Mouse (Mus musculus): ENCODE measurements around the gene Ankrd11. TPM values are rescaled to one million over a fixed set of nuclear protein-coding genes. Genes with fewer than 3 reads are reported as not detected.

The Ankrd11 gene
- polyA plus RNA-seq, 1 experiment from 2014 or later, result 73.1 TPM

DNA sequence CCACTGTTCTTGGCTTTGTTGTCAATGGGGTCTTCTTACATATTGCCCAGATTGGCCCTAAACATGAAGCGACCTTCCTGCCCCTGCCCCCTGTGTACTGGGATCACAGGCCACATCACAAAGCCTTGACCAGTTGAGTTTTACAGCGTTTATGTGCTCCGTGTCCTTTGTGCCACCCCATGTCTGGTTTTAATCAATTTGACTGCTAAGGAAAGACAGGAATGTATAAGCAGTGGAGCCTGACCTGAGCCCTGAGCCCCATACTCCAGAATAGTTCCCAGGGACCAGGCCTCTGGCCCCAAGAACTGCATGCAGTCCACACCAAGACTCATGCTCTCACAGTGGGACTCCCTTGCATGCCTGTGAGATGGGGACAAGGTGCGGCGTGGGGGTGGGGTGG is 166.9 kb downstream of the Ankrd11 start:
- H3K27ac ChIP-seq, result 0 out of 2 replicates have a peak overlapping the region, but pooled peaks have one; percentile 46
- WGBS, result 48% methylated on average over 5 of the region's 5 CpGs
- no peak overlapping the region for H3K9ac ChIP-seq
- no peaks in the 10 kb centered on the region for H3K36me3 ChIP-seq
- no peak overlapping the region for H3K4me2 ChIP-seq (replicated peaks)
- H3K4me3 ChIP-seq, result no peak overlapping the region
- no peak for ATAC-seq (ENCODE audit: insufficient number of reproducible peaks, insufficient read depth, low FRiP score, low TSS enrichment)
- no peaks in the 10 kb centered on the region for H3K9me3 ChIP-seq
- no peaks in the 10 kb centered on the region for H3K27me3 ChIP-seq
- H3K4me1 ChIP-seq, result peaks cover 14% of the 10 kb centered on the region

DNA sequence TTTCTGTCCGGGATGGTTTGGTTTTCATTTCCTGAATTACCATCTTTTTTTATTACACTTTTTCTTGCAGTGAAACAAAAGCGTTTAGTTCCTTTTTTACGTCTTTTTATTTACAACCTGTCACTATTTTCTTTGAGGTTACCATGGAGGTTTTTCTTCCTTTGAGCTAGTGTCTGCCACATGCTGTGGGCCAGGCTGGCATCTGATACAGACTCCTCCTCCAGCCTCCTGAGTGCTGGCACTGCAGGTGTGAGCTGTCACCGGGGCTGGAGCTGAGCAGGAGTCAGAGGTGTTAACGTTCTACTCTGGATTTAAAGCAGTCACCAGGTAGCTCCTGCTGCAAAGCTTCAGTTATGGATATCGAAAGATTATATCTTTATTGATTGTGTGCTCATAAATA is 168.9 kb downstream of the Ankrd11 start:
- H3K36me3 ChIP-seq, result no peaks in the 10 kb centered on the region
- 54% methylated on average over 6 of the region's 6 CpGs for WGBS
- no peaks in the 10 kb centered on the region for H3K9me3 ChIP-seq
- H3K4me3 ChIP-seq, result no peak overlapping the region
- no peak overlapping the region for H3K27ac ChIP-seq
- H3K4me1 ChIP-seq, result peaks cover 15% of the 10 kb centered on the region
- H3K4me2 ChIP-seq (replicated peaks), result no peak overlapping the region
- H3K27me3 ChIP-seq, result no peaks in the 10 kb centered on the region
- no peak overlapping the region for H3K9ac ChIP-seq
- no peak for ATAC-seq (ENCODE audit: insufficient number of reproducible peaks, insufficient read depth, low FRiP score, low TSS enrichment)

DNA sequence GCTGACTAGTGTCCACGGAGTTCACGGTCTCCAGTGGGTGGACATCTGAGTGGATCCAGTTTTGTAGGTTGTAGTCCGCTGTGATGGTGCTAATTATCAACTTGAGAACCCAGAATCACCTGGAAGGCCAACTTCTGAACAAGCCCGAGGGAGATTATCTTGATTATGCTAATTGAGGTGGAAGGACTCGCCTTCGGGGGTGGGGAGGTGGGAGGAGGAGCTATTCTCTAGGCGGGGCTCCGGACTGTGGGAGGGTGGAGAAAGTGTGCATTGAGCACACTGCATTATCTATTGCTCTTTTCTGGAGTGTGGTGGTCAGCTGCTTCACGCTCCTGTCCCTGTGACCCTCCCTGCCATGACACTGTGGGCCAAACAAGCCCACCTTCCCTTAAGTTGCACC is 170.4 kb downstream of the Ankrd11 start:
- Histone ChIP-seq H3K4me1 (peaks cover 15% of the 10 kb centered on the region), H3K27ac (no peak overlapping the region), H3K9me3 (peaks cover under 1% of the 10 kb centered on the region; the same call in 1 of the 2 replicates), H3K9ac (no peak overlapping the region), H3K36me3 (no peaks in the 10 kb centered on the region), H3K27me3 (no peaks in the 10 kb centered on the region), H3K4me2 (replicated peaks) (no peak overlapping the region), H3K4me3 (no peak overlapping the region)
- 72% methylated on average over 9 of the region's 9 CpGs for WGBS
- ATAC-seq (ENCODE audit: insufficient number of reproducible peaks, insufficient read depth, low FRiP score, low TSS enrichment), result no peak

DNA sequence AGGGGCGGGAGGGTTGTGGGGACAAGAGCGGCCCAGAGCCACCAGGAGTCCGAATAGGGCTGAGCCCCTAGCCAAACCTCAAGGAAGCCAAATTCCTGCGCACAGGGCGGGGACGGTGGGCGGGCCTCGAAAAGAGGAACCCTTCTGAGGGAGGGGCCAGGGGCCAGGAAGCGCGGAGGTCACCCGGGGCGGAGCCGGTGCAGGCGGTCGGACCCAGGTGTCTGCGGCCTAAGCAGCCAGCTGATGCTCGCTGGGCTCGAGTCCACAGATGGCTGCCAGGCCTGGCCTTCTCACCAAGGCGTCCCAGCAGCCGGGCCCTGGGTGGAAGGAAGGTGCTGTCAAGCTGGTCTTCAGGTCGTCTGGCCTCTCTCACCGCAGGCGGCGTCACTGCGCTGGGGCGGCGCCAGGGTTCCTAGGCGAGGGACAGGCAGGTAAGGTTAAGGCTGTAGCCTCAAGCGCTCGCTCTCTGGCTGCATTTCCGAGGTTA is 171.7 kb downstream of the Ankrd11 start:
- peaks cover 9% of the 10 kb centered on the region for H3K9me3 ChIP-seq
- peaks cover 12% of the 10 kb centered on the region for H3K4me1 ChIP-seq
- no peak overlapping the region for H3K27ac ChIP-seq
- no peaks in the 10 kb centered on the region for H3K27me3 ChIP-seq
- H3K4me2 ChIP-seq (replicated peaks), result peak overlapping the region; percentile 46
- H3K9ac ChIP-seq, result peak overlapping the region; percentile 27; the same call in 1 of the 2 replicates
- 0 out of 2 replicates have a peak overlapping the region, but pooled peaks have one; percentile 12 for H3K4me3 ChIP-seq
- ATAC-seq (ENCODE audit: insufficient number of reproducible peaks, insufficient read depth, low FRiP score, low TSS enrichment), result no peak
- 15% methylated on average over 29 of the region's 31 CpGs for WGBS
- H3K36me3 ChIP-seq, result no peaks in the 10 kb centered on the region; the same call in 1 of the 2 replicates

DNA sequence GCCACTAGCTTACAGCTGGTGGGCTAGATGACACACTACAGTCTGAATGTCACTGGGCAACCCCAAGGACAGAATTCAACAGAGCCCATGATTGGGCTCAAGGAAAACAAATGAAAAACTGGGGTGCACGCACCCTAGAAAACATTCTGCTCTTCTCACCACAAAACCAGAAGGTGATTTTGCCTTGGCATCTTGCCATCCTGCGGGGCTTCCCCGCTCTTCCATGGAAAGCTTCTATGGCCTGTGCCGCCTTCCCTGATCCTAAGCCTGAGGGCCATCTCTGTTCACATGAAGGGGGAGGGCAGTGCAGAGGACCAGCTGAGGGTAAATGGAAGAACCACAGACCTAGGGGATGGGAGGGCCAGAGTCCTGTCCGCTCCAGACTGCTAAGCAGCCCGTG is 174.1 kb downstream of the Ankrd11 start:
- no peak overlapping the region for H3K4me2 ChIP-seq (replicated peaks)
- WGBS, result 88% methylated on average over 6 of the region's 6 CpGs
- peaks cover 21% of the 10 kb centered on the region for H3K9me3 ChIP-seq
- H3K27me3 ChIP-seq, result peaks cover 4% of the 10 kb centered on the region; the same call in 1 of the 2 replicates
- H3K36me3 ChIP-seq, result no peaks in the 10 kb centered on the region; the same call in 1 of the 2 replicates
- H3K27ac ChIP-seq, result no peak overlapping the region
- H3K4me1 ChIP-seq, result peaks cover 5% of the 10 kb centered on the region; the same call in 1 of the 2 replicates
- H3K4me3 ChIP-seq, result no peak overlapping the region
- ATAC-seq (ENCODE audit: insufficient number of reproducible peaks, insufficient read depth, low FRiP score, low TSS enrichment), result no peak
- no peak overlapping the region for H3K9ac ChIP-seq

DNA sequence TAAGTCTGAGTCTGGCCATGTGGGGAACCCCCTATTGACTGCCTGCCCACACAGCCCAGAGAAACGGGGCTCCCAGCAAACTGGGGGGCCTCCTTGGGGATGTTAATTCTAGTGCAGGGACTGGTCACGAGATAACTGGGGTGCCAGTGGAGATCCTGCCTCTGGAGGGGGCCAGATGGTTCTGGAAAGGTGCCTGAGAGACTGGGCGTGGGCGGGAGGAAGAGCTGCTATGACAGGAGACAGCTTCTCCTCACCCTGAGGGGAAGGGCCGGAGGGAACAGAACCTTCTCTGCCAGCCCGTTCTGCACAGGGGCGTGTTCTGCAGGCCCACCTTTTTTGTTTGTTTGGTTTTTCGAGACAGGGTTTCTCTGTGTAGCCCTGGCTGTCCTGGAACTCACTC is 175.8 kb downstream of the Ankrd11 start:
- 85% methylated on average over 8 of the region's 8 CpGs for WGBS
- Histone ChIP-seq H3K27me3 (peaks cover 4% of the 10 kb centered on the region; the same call in 1 of the 2 replicates), H3K9ac (no peak overlapping the region), H3K36me3 (no peaks in the 10 kb centered on the region; the same call in 1 of the 2 replicates), H3K4me2 (replicated peaks) (no peak overlapping the region), H3K4me3 (no peak overlapping the region), H3K9me3 (peaks cover 21% of the 10 kb centered on the region), H3K27ac (no peak overlapping the region), H3K4me1 (peaks cover 5% of the 10 kb centered on the region; the same call in 1 of the 2 replicates)
- ATAC-seq (ENCODE audit: insufficient number of reproducible peaks, insufficient read depth, low FRiP score, low TSS enrichment), result no peak

DNA sequence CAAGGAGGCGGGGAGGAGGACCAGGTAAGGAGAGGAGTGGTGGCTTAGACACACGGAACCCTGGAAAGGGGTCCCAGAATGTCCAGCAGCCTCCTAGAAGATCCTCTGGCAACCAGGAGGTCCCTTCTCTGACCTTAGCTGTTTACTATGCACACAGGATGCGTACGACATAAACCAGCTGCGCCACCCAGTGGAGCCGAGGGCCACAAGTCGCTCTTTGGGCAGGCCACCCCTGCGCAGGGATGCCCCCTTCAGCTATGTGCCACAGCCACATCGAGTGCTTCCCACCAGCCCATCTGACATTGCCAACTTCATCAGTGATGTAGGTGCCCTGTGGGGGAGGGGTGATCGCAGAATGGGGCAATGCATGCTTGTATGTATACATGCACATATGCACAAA is 176.6 kb downstream of the Ankrd11 start:
- H3K9me3 ChIP-seq, result peaks cover 21% of the 10 kb centered on the region
- H3K36me3 ChIP-seq, result no peaks in the 10 kb centered on the region; the same call in 1 of the 2 replicates
- peak overlapping the region; percentile 28 for H3K4me3 ChIP-seq
- H3K4me1 ChIP-seq, result peaks cover 3% of the 10 kb centered on the region; the same call in 1 of the 2 replicates
- H3K9ac ChIP-seq, result no peak overlapping the region
- no peak for ATAC-seq (ENCODE audit: insufficient number of reproducible peaks, insufficient read depth, low FRiP score, low TSS enrichment)
- H3K27ac ChIP-seq, result no peak overlapping the region
- peaks cover 4% of the 10 kb centered on the region; the same call in 1 of the 2 replicates for H3K27me3 ChIP-seq
- peak overlapping the region; percentile 53 for H3K4me2 ChIP-seq (replicated peaks)
- 62% methylated on average over 10 of the region's 10 CpGs for WGBS

DNA sequence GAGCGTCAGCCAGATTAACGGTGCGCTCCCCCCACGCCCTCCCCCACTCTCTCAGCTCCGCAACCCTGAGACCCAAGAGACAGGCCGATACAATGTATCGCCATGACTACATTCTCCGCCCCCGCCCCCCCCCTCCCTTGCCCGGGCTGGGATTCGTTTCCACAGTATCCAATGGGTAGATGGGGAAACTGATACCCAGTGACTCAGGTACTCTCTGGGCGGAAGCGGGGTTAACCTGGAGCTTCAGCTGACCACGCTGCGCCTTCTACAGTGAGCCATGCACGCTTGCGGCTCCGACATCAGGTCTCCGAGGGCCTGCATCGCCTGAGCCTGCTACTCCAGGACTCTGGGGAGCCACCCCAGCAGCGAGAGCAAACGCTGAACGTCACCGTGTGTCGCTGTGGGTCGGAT is 177.4 kb downstream of the Ankrd11 start:
- Histone ChIP-seq H3K9me3 (peaks cover 21% of the 10 kb centered on the region), H3K27me3 (peaks cover 4% of the 10 kb centered on the region; the same call in 1 of the 2 replicates), H3K27ac (no peak overlapping the region), H3K4me1 (no peaks in the 10 kb centered on the region), H3K9ac (peak overlapping the region; percentile 24; the same call in 1 of the 2 replicates), H3K36me3 (no peaks in the 10 kb centered on the region; the same call in 1 of the 2 replicates), H3K4me2 (replicated peaks) (peak overlapping the region; percentile 53), H3K4me3 (peak overlapping the region; percentile 28)
- WGBS, result 55% methylated on average over 26 of the region's 26 CpGs
- ATAC-seq (ENCODE audit: insufficient number of reproducible peaks, insufficient read depth, low FRiP score, low TSS enrichment), result no peak

DNA sequence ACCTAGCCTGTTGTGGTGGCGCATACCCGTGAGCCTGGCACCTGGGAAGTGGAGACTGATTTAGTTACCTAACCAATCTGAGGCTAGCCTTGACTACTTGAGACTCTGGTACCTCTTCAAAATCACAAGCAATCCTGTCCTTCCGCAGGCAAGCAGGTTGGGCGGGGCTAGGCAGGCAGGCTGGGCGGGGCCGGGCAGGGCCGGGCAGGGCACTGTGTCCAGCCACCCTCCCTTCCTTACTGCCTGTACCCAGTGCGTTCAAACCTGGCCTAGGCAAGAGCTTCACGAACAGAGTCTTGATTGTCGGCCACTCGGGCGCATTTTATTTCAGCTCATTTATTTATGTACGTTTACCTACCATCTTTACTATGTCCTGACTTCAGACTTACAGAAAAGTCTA is 182.2 kb downstream of the Ankrd11 start:
- ATAC-seq (ENCODE audit: insufficient number of reproducible peaks, insufficient read depth, low FRiP score, low TSS enrichment), result no peak
- Histone ChIP-seq H3K4me1 (no peaks in the 10 kb centered on the region), H3K36me3 (no peaks in the 10 kb centered on the region), H3K9ac (no peak overlapping the region), H3K9me3 (peaks cover 6% of the 10 kb centered on the region), H3K4me3 (no peak overlapping the region), H3K27me3 (peaks cover 4% of the 10 kb centered on the region; the same call in 1 of the 2 replicates), H3K27ac (no peak overlapping the region), H3K4me2 (replicated peaks) (no peak overlapping the region)
- WGBS, result 66% methylated on average over 13 of the region's 13 CpGs

DNA sequence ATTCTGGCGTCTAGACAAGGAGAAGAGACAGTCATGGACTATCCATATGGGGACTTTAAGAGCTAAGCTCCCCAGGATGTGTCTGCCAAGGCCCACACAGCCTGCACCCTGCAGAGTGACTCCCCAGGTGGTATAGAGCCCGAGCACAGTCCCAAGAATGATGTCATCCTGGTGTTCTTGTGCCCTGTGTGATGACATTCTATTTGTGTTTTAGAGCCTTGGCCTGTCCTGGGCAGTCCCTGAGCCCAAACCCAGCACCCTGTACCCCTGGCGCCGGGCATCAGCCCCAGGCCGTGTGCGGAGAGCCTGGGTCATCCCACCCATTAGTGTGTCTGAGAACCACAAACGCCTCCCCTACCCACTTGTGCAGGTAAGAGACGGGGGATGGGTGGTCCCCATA is 185.8 kb downstream of the Ankrd11 start:
- no peak overlapping the region for H3K27ac ChIP-seq
- peaks cover 13% of the 10 kb centered on the region for H3K4me1 ChIP-seq
- H3K9ac ChIP-seq, result no peak overlapping the region
- H3K27me3 ChIP-seq, result no peaks in the 10 kb centered on the region
- no peak overlapping the region for H3K4me3 ChIP-seq
- H3K36me3 ChIP-seq, result no peaks in the 10 kb centered on the region
- H3K9me3 ChIP-seq, result no peaks in the 10 kb centered on the region
- ATAC-seq (ENCODE audit: insufficient number of reproducible peaks, insufficient read depth, low FRiP score, low TSS enrichment), result no peak
- WGBS, result 81% methylated on average over 8 of the region's 8 CpGs
- no peak overlapping the region for H3K4me2 ChIP-seq (replicated peaks)

DNA sequence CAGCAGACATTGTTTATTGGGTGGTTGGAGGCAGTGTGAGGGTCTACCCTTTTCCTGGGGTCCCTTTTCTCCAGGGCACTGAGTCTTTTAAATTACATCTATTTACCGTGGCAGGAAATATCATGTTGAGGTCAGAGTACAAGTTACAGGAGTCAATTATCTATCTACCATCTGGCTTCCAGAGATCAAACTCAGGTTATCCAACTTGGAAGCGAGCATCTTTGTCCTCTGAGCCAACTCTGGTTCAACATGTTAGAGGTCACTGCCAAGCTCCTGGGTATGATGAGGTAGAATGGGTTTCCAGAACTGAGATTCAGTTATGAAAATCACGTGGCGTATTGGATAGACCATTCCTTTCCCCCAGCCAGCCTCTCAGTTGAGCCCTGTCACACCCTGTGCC is 187.0 kb downstream of the Ankrd11 start:
- Histone ChIP-seq H3K27ac (no peak overlapping the region), H3K27me3 (0 out of 2 replicates have a peak, but pooled peaks cover 3% of the 10 kb centered on the region), H3K4me1 (peaks cover 13% of the 10 kb centered on the region), H3K36me3 (no peaks in the 10 kb centered on the region), H3K9ac (no peak overlapping the region), H3K4me2 (replicated peaks) (no peak overlapping the region), H3K4me3 (no peak overlapping the region), H3K9me3 (no peaks in the 10 kb centered on the region)
- 72% methylated on average over 4 of the region's 4 CpGs for WGBS
- ATAC-seq (ENCODE audit: insufficient number of reproducible peaks, insufficient read depth, low FRiP score, low TSS enrichment), result no peak

DNA sequence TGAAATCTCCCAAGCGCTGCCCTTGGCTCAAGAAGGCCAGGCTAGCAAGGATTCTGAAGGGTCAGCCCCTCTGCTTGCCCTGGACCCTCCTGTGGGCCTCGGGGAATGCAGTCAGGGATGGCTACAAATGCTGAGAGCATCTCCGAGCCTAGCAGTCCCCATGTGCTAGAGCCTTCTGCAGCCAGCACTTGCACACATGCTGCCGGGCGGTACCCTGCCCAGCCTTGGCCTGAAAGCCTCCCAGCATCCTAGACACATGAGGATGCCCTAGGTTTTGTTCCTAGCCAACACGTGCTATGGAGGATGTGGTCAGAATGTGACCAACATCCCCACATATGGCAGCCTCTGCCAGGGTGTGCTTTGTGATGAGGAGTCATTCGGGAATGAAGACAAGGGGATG is 187.7 kb downstream of the Ankrd11 start:
- no peak overlapping the region for H3K9ac ChIP-seq
- 76% methylated on average over 7 of the region's 7 CpGs for WGBS
- no peak for ATAC-seq (ENCODE audit: insufficient number of reproducible peaks, insufficient read depth, low FRiP score, low TSS enrichment)
- no peak overlapping the region for H3K27ac ChIP-seq
- no peak overlapping the region for H3K4me3 ChIP-seq
- H3K27me3 ChIP-seq, result 0 out of 2 replicates have a peak, but pooled peaks cover 3% of the 10 kb centered on the region
- no peaks in the 10 kb centered on the region for H3K36me3 ChIP-seq
- no peaks in the 10 kb centered on the region for H3K9me3 ChIP-seq
- no peak overlapping the region for H3K4me2 ChIP-seq (replicated peaks)
- peaks cover 14% of the 10 kb centered on the region for H3K4me1 ChIP-seq

Data from embryonic facial prominence, embryonic 12.5 days (tissue).